Mouse (Mus musculus) forebrain, embryonic 15.5 days (tissue): Measurements from ENCODE around the gene Hacl1. TPM values are rescaled to one million over a fixed set of nuclear protein-coding genes. Genes with fewer than 3 reads are reported as not detected.
"Not testable (repeated sequence)": the region's sequence is repeated elsewhere in the genome, so short reads cannot be mapped to it uniquely, and the experiment has no call there.

Source experiments
- ATAC-seq: fragments of 200-750 bp; cut with Nextera tagmentation; replicated peaks from 2 replicates; pipeline ENCODE4 v1.8.0; 2017; ENCODE audit warnings: mild to moderate bottlenecking, moderate TSS enrichment, moderate library complexity
- H3K27ac ChIP-seq: fragments of 300-500 bp; sonication (generic); replicated peaks from 2 replicates; pipeline ENCODE4 v1.5.1; 2015; ENCODE audit warnings: mild to moderate bottlenecking, inconsistent platforms
- H3K27me3 ChIP-seq: fragments of 300-500 bp; sonication (generic); 2 replicates; pipeline ENCODE4 v1.6.1; 2015; ENCODE audit warnings: inconsistent platforms
- H3K36me3 ChIP-seq: fragments of 300-500 bp; sonication (generic); 2 replicates; pipeline ENCODE4 v1.6.1; 2015; ENCODE audit warnings: mild to moderate bottlenecking, inconsistent platforms
- H3K4me1 ChIP-seq: fragments of 300-500 bp; sonication (generic); 2 replicates; pipeline ENCODE4 v1.6.1; 2015; ENCODE audit warnings: inconsistent platforms
- H3K4me2 ChIP-seq: fragments of 300-500 bp; sonication (generic); replicated peaks from 2 replicates; pipeline ENCODE4 v1.6.1; 2015; ENCODE audit warnings: mild to moderate bottlenecking, inconsistent platforms
- H3K4me3 ChIP-seq: fragments of 300-500 bp; sonication (generic); 2 replicates; pipeline ENCODE4 v1.5.1; 2015; ENCODE audit warnings: mild to moderate bottlenecking, inconsistent platforms
- H3K9ac ChIP-seq: fragments of 300-500 bp; sonication (generic); replicated peaks from 2 replicates; pipeline ENCODE4 v1.6.1; 2015; ENCODE audit warnings: mild to moderate bottlenecking, inconsistent platforms
- H3K9me3 ChIP-seq: fragments of 300-500 bp; sonication (generic); 2 replicates; pipeline ENCODE4 v1.6.1; 2016; ENCODE audit warnings: inconsistent platforms
- WGBS: fragments of 180-500 bp; shearing (Covaris S2); methylation state at CpG from one replicate; pipeline ENCODE4 v1.1.7; 2015; ENCODE audit warnings: mixed read lengths; 5-methylcytosine and 5-hydroxymethylcytosine counted together
- polyA plus RNA-seq: library from polyadenylated mRNA; unstranded; fragments of >200 nt; fragmentation: Nextera tagmentation; extraction: Ambion mirVana; gene quantifications from 2 replicates; pipeline ENCODE4 v1.2.1, GENCODE M21; 2015

The Hacl1 gene
- polyA plus RNA-seq, 1 experiment from 2014 or later = 9.3 TPM

DNA sequence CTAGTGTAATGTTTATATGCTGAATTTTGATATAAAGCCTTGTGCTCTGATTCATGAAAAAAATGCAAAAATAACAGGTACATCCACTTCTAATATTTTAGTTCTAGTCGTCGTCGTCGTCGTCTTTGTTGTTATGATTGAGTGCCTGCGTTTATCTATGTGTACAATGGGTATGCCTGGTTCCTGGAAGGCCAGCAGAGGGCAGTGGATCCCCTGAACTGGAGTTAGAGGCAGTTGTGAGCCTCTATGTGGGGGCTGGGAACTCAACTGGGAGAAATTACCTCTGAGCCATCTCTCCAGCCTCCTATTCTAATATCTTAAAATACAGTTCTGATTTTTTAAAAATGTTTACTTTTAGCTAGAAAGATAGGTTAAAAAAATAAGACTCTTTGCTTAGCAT is 35.6 kb downstream of the Hacl1 start:
- no peaks in the 10 kb centered on the region for H3K27me3 ChIP-seq
- no peak overlapping the region for H3K4me2 ChIP-seq
- H3K36me3 ChIP-seq = no peaks in the 10 kb centered on the region
- no peaks in the 10 kb centered on the region for H3K4me1 ChIP-seq
- no peak overlapping the region for H3K4me3 ChIP-seq
- no peak overlapping the region for H3K9ac ChIP-seq
- no peak overlapping the region for H3K27ac ChIP-seq
- 56% methylated on average over 6 of the region's 6 CpGs for WGBS
- no peak for ATAC-seq
- H3K9me3 ChIP-seq = no peaks in the 10 kb centered on the region

DNA sequence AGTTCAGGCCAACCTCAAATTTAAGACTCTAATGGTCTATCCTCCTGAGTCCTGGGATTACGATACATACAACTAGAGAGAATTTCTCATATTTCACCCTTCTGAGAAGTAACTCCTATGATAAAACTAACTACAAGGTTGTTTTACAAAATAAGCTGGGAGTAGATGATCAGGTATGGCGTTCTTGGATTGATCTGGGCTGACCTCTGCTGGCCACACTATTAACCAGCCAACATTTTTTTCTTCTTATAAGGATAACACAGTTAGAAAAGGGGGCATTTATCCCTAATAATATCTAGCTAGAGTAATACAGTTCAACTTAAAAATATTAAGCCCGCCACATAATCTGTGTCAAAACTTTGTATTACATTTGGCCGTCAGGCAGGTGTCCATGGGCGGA is 36.2 kb downstream of the Hacl1 start:
- Histone ChIP-seq H3K36me3 (no peaks in the 10 kb centered on the region), H3K9me3 (no peaks in the 10 kb centered on the region), H3K4me2 (no peak overlapping the region), H3K4me3 (no peak overlapping the region), H3K4me1 (no peaks in the 10 kb centered on the region), H3K27ac (no peak overlapping the region), H3K9ac (no peak overlapping the region), H3K27me3 (no peaks in the 10 kb centered on the region)
- no peak for ATAC-seq
- 85% methylated on average over 5 of the region's 5 CpGs for WGBS

DNA sequence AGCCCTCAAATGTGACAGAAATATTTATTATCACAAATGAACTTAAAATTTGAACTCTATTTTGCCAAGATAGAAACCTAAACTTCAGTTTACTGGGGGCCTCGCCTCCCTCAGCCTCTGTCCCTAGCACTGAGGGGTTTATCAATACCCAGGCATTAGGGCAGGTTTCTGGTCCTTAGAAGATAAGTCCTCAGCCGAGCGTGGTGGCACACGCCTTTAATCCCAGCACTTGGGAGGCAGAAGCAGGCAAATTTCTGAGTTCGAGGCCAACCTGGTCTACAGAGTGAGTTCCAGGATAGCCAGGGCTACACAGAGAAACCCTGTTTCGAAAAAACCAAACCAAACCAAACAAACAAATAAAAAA is 38.5 kb downstream of the Hacl1 start:
- 86% methylated on average over 6 of the region's 6 CpGs for WGBS
- not testable (repeated sequence) for H3K4me3 ChIP-seq

DNA sequence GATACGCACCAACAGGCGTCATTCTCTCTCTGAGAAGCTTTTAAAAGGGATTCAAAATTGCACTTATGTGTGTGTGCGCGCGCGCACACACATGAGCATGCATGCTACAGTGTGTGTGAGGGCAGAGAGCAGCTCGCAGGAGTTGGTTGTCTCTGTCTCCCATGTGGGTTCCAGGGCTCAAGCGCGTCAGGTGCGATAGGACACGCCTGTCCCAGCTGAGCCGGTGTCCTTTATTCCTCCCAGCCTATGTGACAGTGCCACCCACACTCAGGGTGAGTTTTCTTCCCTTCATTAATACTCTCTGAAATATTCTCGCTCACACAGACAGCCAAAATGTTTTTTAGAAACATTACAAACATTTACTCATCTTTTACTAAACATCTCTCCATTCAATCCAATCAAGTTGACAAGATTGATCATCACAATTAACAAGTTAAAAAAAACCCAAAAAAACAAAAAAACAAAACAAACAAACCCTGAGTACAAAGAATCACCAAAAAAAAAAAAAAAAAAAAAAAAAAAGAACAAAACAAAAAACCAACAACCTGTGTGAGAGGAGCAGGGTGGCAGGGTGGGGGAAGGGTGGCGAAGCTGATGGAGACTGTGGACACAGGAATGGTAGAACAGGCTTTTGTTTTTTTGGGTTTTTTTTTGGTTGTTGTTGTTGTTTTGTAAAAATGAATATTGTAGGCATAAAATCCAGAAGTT is 39.0 kb downstream of the Hacl1 start:
- 92% methylated on average over 14 of the region's 14 CpGs for whole genome bisulfite sequencing
- no peaks in the 10 kb centered on the region for H3K27me3 ChIP-seq
- H3K9ac ChIP-seq = no peak overlapping the region
- H3K4me1 ChIP-seq = no peaks in the 10 kb centered on the region
- ATAC-seq = no peak
- no peaks in the 10 kb centered on the region for H3K36me3 ChIP-seq
- no peak overlapping the region for H3K4me3 ChIP-seq
- H3K4me2 ChIP-seq = no peak overlapping the region
- H3K27ac ChIP-seq = no peak overlapping the region
- no peaks in the 10 kb centered on the region for H3K9me3 ChIP-seq

More for the DNA sequence above, 38.5 kb downstream of the Hacl1 start:
- ATAC-seq, H3K4me1 ChIP-seq, H3K27ac ChIP-seq, H3K27me3 ChIP-seq, H3K9me3 ChIP-seq, H3K9ac ChIP-seq, H3K36me3 ChIP-seq, H3K4me2 ChIP-seq: not testable (repeated sequence)

DNA sequence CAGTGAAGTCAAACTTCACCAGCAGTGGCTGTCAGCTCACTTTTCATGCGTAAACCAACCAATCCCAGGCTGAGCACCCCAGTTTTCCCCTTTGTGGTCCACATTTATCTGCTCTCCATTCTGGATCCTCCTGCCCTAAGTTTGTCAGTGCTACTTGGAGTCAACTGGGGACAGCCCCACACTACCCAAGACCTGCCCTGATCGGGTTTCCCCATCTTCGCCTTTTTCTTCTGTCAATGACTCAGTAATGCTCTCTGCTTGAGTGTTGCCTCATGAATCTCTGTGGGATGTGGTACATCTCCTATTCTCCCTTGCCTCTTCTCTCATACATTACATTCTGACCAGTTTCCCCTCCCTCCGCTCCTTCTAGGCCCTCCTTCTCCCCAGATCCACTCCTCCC is 43.6 kb downstream of the Hacl1 start:
- H3K9me3 ChIP-seq = no peaks in the 10 kb centered on the region
- no peak overlapping the region for H3K27ac ChIP-seq
- H3K36me3 ChIP-seq = no peaks in the 10 kb centered on the region
- no peaks in the 10 kb centered on the region for H3K27me3 ChIP-seq
- no peaks in the 10 kb centered on the region for H3K4me1 ChIP-seq
- no peak overlapping the region for H3K4me3 ChIP-seq
- no peak overlapping the region for H3K9ac ChIP-seq
- WGBS = 98% methylated on average over 4 of the region's 4 CpGs
- ATAC-seq = no peak
- H3K4me2 ChIP-seq = no peak overlapping the region

DNA sequence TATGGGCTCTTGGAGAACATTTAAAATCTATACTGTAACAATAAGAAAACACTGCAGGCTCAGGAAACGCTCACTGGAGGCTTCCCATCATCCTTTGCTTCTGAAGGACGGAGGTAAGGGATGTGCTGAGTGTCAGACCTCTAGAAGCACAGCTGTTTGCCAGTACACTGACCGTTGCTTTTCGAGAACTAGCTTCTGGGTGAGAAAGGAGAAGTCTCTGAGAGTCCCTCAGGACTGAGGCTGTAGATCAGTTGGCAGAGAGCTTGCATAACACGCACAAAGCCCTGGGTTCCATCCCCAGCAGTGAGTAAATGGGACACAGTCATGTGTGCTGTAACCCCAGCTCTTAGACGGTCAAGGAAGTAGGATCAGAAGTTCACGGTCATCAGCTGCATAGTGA is 44.7 kb downstream of the Hacl1 start:
- WGBS = 85% methylated on average over 7 of the region's 7 CpGs
- Histone ChIP-seq H3K36me3 (no peaks in the 10 kb centered on the region), H3K4me2 (no peak overlapping the region), H3K9me3 (no peaks in the 10 kb centered on the region), H3K4me1 (no peaks in the 10 kb centered on the region), H3K4me3 (no peak overlapping the region), H3K9ac (no peak overlapping the region), H3K27ac (no peak overlapping the region), H3K27me3 (no peaks in the 10 kb centered on the region)
- ATAC-seq = no peak

DNA sequence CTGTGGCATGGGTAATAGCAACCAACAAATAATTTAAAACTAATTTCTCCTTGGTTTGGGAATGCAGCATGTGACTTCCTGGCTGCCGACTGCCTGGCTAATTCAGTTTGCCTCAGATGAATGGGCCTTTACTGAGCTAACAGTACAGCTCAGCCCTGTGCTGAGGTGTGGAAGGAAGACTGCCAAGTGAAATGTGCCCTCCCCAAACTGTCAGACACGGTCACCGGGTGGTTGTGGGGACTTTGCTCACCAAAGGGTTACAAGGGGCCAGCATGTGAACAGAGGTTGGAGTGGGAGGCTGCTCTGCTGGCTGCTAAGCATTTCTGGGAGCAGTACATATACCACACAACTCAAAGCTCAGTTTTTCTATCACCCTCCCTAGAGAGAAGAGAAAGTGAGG is 46.4 kb downstream of the Hacl1 start:
- Histone ChIP-seq H3K9ac (no peak overlapping the region), H3K4me1 (no peaks in the 10 kb centered on the region), H3K27me3 (no peaks in the 10 kb centered on the region), H3K36me3 (no peaks in the 10 kb centered on the region), H3K4me3 (no peak overlapping the region), H3K27ac (no peak overlapping the region), H3K4me2 (no peak overlapping the region), H3K9me3 (no peaks in the 10 kb centered on the region)
- ATAC-seq = no peak
- WGBS = 75% methylated on average over 3 of the region's 3 CpGs

DNA sequence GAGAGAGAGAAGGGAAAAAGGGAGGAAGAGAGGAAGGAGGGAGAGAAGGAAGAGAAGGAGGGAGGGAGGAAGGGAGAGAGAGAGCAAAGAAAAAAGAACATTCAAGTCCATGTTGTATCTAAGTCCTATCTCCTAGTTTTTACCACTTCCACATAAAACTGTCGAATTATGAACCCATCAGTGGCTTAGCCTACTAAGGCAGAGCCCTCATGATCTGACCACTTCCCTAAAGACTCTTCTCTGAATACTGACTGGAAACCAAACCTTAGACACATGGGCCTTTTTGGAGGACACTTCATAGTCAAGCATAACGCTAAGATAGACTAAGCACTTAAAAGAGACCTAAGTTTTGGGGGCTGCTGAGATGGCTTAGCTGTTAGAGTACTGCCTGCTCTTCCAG is 48.0 kb downstream of the Hacl1 start:
- Histone ChIP-seq H3K4me2 (no peak overlapping the region), H3K27ac (no peak overlapping the region), H3K9ac (no peak overlapping the region), H3K27me3 (no peaks in the 10 kb centered on the region), H3K4me3 (no peak overlapping the region), H3K4me1 (no peaks in the 10 kb centered on the region), H3K36me3 (no peaks in the 10 kb centered on the region), H3K9me3 (no peaks in the 10 kb centered on the region)
- 84% methylated on average over 2 of the region's 2 CpGs for WGBS
- ATAC-seq = no peak

DNA sequence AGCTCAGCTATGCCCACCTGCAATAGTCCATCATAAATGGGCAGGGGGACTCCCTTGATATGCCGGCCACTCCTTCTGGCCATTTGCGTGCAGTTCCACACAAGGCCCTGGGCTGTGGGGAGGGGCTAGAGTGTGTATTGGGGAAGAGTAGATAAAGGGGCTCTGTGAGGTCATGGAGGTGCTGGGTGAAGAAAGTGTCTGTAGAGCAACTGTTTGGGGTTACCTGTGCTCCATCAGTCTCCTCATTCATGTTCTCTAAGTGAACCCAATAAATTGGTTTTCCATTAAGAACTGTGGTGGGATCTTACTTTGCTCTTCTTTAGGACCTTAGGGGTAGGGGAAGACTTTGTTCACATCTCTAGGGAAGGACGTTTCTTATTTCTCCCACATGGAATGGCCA is 49.8 kb downstream of the Hacl1 start, which contains the start of gene Colq:
TSS of gene Colq (minus strand) at position 101 of the 400 bp plus-strand sequence.
- no peak for ATAC-seq
- Histone ChIP-seq H3K4me2 (no peak within 1 kb of the TSS), H3K4me3 (no peak within 1 kb of the TSS), H3K9me3 (no peaks in the 10 kb centered on the region), H3K9ac (no peak within 1 kb of the TSS), H3K4me1 (no peaks in the 10 kb centered on the region), H3K27ac (no peak within 1 kb of the TSS), H3K36me3 (no peaks in the 10 kb centered on the region), H3K27me3 (no peaks in the 10 kb centered on the region)
- 81% methylated on average over 3 of the region's 3 CpGs for WGBS

DNA sequence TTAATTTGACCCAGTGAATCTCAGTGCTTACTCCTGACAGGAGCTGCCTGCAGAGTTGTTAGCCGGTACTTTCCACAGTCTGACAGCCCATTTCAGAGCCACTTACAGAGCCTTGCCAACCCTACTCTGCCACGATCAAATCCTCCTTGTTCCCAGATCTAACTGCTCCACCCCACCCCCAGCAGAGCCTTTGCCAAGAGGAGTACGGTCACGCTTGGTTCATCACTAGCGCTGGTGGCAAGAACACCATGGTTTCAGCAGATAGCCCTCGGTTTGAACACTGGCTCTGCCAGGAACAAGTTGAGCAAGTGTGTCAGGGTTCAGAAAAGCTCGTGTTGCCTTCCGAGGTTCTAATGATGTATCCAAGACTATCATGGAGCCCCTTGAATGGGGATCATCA is 54.6 kb downstream of the Hacl1 start:
- Histone ChIP-seq H3K27me3 (no peaks in the 10 kb centered on the region), H3K4me3 (no peak overlapping the region), H3K27ac (no peak overlapping the region), H3K9ac (no peak overlapping the region), H3K4me2 (no peak overlapping the region), H3K4me1 (no peaks in the 10 kb centered on the region), H3K9me3 (no peaks in the 10 kb centered on the region), H3K36me3 (no peaks in the 10 kb centered on the region)
- ATAC-seq = no peak
- 88% methylated on average over 8 of the region's 8 CpGs for WGBS

DNA sequence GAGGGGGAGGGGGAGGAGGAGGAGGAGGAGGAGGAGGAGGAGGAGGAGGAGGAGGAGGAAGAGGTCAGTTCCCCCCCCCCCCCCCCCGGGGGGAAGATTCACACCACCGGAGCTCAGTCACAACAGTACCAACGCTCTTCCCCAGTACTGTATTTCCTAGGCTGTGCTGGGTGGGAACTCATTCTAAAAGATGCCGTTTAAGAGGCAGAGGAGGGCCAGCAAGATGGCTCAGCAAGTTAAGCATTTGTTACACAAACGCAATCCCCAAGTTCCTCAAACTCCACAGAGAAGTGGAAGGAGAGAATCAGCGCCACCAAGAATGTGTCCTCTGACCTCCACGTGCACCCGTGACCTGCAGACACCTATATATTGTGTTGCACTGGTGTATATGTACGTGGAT is 58.0 kb downstream of the Hacl1 start:
- no peaks in the 10 kb centered on the region for H3K4me1 ChIP-seq
- no peak overlapping the region for H3K4me3 ChIP-seq
- H3K36me3 ChIP-seq = no peaks in the 10 kb centered on the region
- no peak overlapping the region for H3K4me2 ChIP-seq
- H3K9ac ChIP-seq = no peak overlapping the region
- no peak overlapping the region for H3K27ac ChIP-seq
- H3K9me3 ChIP-seq = no peaks in the 10 kb centered on the region
- ATAC-seq = no peak
- no peaks in the 10 kb centered on the region for H3K27me3 ChIP-seq
- 90% methylated on average over 8 of the region's 9 CpGs for WGBS

DNA sequence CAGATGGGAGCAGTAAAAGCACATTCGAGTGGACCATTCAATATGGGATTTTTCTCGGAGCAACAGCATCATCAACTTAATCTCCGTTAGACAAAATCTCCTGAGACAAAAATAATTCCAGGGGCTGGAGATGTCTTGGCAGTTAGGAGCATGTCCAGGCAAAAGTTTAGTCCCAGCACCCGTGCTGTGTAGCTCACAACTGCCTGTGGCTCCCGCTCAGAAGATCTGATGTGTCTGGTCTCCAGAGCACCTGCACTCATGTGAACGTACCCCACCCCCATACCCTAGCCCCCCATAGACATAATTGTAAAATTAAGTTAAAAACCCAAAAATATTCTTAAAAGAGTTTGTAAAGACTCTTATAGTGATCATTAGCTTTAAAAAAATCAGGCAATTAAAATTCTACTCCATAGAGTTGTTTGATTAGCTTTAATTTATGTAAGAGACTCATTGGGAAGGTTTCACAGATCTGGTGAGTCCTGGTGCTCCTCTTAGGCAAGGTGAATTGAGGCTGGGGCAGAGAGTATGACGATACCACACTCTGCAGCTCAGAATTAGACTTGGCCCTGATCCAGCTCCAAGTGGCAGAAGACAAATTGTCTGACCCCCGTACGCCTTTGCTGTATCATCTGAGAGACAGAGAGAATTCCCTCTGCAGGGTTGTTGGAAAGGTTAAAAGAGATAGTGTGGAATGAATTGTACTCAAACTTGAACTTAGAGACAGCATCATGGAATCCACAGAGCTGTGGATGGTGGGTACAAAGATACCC is 62.9 kb downstream of the Hacl1 start:
- Histone ChIP-seq H3K4me1 (no peaks in the 10 kb centered on the region), H3K4me3 (no peak overlapping the region), H3K27ac (no peak overlapping the region), H3K9ac (no peak overlapping the region), H3K4me2 (no peak overlapping the region), H3K27me3 (no peaks in the 10 kb centered on the region), H3K36me3 (no peaks in the 10 kb centered on the region), H3K9me3 (no peaks in the 10 kb centered on the region)
- WGBS = 65% methylated on average over 9 of the region's 9 CpGs
- no peak for ATAC-seq
